Mouse (Mus musculus): Measurements from ENCODE around the gene Igflr1. TPM values are rescaled to one million over a fixed set of nuclear protein-coding genes. Genes with fewer than 3 reads are reported as not detected.
A peak's percentile ranks its signal among the peaks of the same experiment; 100 is the strongest.

The Igflr1 gene
- polyA plus RNA-seq, 1 experiment from 2014 or later = 4.1 TPM

DNA sequence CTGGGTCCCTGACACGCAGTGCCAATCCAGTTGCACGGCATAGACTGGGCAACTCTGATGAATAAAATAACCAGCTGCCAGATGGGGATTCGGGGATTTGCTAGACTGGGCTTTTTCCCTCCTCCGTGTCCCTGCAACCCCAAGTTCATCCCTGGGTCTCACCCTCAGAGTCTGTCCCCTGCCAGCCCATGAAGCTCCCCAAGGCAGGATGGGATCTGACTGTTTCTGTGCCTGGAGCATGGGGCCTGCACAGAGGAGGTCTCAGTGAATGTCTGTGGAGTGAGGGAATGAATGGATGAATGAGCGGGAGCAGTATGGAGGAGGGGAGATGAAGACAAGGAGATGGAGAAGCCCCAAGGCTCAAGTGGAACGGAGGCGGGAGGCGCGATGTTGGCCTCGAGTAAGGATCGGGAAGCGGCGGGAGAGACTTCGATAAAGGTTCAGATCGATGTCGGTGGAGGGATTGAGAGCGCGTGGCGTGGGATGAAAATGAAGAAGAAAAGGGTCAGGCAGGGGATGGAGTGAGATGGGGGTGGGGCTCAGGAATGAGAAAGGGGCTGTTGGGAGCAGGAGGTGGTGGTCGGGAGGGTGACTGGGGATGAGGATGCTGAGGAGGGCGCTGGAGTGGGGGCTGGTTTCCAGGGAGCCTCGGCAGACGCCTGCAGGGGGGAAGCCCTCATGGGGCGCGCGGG lies 31.1 kb upstream of the Igflr1 start:
- peak overlapping the region; percentile 80 for H3K27ac ChIP-seq
- H3K36me3 ChIP-seq = peaks cover 43% of the 10 kb centered on the region
- 7% methylated on average over 24 of the region's 26 CpGs for WGBS
- peak overlapping the region; percentile 81 for H3K4me2 ChIP-seq (replicated peaks)
- peak overlapping the region; percentile 70 for H3K4me3 ChIP-seq
- H3K27me3 ChIP-seq = no peaks in the 10 kb centered on the region; the same call in 1 of the 2 replicates
- peaks cover 34% of the 10 kb centered on the region for H3K4me1 ChIP-seq
- H3K9ac ChIP-seq = peak overlapping the region; percentile 78
- H3K9me3 ChIP-seq = no peaks in the 10 kb centered on the region
- peak; percentile 24 for ATAC-seq (ENCODE audit: insufficient number of reproducible peaks, insufficient read depth, low FRiP score, low TSS enrichment)

DNA sequence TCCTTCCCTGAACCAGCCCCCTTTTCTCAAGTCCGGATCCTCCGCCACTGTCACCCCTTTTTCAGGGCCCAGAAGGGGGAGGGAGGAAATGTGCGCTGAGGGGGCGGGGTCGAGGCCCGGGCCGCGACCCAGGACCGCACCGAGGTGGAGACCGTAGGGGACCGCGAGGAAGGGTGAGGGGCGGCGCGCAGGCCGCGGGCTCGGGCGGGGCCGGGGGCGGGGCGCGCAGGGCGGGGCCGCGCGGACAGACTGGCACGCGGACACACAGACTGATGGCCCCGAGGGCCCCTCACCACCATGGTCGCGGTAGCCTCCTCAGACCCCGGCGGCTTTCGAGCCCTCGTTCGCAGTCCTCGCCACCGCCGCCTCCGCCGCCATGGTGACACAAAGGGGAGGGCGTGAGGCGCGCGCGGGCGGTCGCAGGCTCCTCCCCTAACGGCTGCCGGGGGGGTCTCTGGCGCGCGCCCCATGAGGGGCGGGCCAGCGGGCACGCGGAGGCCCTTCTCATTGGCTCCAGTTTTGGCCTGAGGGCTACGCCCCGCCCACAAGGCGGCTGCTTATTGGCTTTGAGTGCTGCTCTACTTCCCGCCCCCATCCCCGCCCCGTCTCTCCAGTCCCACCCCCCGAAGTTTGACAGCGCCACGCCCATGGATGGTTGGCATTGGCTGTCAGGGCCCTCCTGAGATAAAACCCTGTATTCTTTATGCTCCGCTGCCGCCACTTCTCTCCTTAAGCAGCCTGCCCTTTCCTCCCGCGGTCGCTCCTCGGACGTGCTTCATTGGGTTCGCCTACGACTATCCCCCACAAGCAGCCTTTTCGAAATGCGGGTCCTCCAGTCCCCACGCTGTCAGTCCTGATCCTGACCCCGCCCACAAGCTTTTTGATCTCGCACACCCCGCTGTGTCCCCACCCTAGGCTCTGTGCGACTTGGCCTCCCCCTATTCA lies 30.3 kb upstream of the Igflr1 start, which contains the start of gene Arhgap33:
Gene Arhgap33, minus strand, starts transcription at position 428 of the 945 bp plus-strand sequence.
- Histone ChIP-seq H3K27ac (peak within 1 kb of the TSS; percentile 80), H3K4me1 (peaks cover 34% of the 10 kb centered on the region), H3K36me3 (peaks cover 43% of the 10 kb centered on the region), H3K9me3 (no peaks in the 10 kb centered on the region), H3K4me2 (replicated peaks) (peak within 1 kb of the TSS; percentile 81), H3K27me3 (no peaks in the 10 kb centered on the region; the same call in 1 of the 2 replicates), H3K9ac (peak within 1 kb of the TSS; percentile 78), H3K4me3 (peak within 1 kb of the TSS; percentile 70)
- under 1% methylated on average over 72 of the region's 84 CpGs for WGBS
- peak; percentile 79 for ATAC-seq (ENCODE audit: insufficient number of reproducible peaks, insufficient read depth, low FRiP score, low TSS enrichment)

DNA sequence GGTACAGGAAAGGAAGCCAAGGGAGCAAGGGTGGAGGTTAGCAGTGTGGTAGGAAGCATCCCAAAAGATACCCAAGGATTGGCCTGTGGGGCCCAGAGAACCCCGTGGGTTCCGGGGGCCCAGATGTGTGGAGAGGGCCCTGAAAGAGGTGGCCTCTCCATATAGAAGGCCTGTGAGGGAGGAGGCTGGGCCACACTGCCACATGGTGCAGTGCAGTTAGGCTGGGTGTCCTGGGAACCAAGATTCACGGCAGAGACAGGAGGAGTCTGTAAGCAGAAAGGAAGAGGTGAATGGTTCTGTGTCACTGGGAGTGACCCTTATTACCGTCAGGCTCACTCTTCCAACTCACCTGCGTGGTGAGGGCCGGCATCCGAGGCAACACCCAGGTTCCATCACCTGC lies 24.7 kb upstream of the Igflr1 start:
- Histone ChIP-seq H3K9ac (no peak overlapping the region), H3K27ac (no peak overlapping the region), H3K36me3 (peaks cover 45% of the 10 kb centered on the region), H3K4me1 (peaks cover under 1% of the 10 kb centered on the region; the same call in 1 of the 2 replicates), H3K4me2 (replicated peaks) (no peak overlapping the region), H3K27me3 (no peaks in the 10 kb centered on the region), H3K4me3 (no peak overlapping the region), H3K9me3 (no peaks in the 10 kb centered on the region)
- ATAC-seq (ENCODE audit: insufficient number of reproducible peaks, insufficient read depth, low FRiP score, low TSS enrichment) = peak; percentile 54; the same call in 1 of the 2 replicates
- 91% methylated on average over 7 of the region's 7 CpGs for WGBS

DNA sequence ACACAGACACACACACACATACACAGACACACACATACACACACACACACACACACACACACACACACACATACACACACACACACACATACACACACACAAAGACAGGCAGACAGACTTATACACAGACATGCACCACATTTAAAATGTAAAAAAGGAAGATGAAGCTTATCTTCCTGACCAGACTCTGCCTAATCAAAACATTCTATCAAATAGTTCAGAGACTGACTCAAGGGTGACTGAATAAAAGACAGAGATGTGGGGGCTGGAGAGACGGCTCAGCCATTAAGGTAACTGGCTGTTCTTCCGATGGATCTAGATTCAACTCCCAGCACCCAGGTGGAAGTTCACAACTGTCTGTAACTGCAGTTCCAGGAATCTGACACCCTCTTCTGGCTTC lies 20.9 kb upstream of the Igflr1 start:
- H3K27me3 ChIP-seq = no peaks in the 10 kb centered on the region

DNA sequence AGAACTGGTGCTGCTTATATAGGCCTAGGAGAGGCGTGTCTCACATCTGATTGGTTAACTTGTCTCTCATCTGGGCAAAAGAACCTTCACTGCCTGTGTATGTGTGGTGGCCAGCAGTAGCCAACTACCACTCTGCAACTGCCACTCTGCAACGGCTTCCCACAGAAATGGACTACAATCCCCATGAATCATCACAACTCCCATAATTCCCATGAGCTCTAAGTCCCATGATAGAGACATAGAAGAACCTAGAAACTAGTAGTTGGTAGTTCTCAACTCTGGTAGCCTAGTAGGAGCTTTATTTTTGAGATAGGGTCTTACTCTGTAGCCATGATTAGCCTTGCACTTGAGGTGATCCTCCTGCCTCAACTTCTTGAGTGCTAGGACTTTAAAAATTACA lies 15.3 kb upstream of the Igflr1 start:
- peaks cover 14% of the 10 kb centered on the region for H3K4me1 ChIP-seq
- no peak for ATAC-seq (ENCODE audit: insufficient number of reproducible peaks, insufficient read depth, low FRiP score, low TSS enrichment)
- 92% methylated on average over 2 of the region's 2 CpGs for WGBS
- H3K9ac ChIP-seq = no peak overlapping the region
- peaks cover 44% of the 10 kb centered on the region for H3K36me3 ChIP-seq
- no peaks in the 10 kb centered on the region for H3K9me3 ChIP-seq
- no peak overlapping the region for H3K4me3 ChIP-seq
- no peak overlapping the region for H3K27ac ChIP-seq
- H3K27me3 ChIP-seq = no peaks in the 10 kb centered on the region
- H3K4me2 ChIP-seq (replicated peaks) = no peak overlapping the region

More for the DNA sequence above, 20.9 kb upstream of the Igflr1 start:
- ATAC-seq (ENCODE audit: insufficient number of reproducible peaks, insufficient read depth, low FRiP score, low TSS enrichment) = no peak
- H3K9ac ChIP-seq = no peak overlapping the region; the same call in 1 of the 2 replicates
- H3K27ac ChIP-seq = no peak overlapping the region
- no peaks in the 10 kb centered on the region for H3K9me3 ChIP-seq
- no peak overlapping the region for H3K4me2 ChIP-seq (replicated peaks)
- H3K4me1 ChIP-seq = no peaks in the 10 kb centered on the region
- peaks cover 69% of the 10 kb centered on the region for H3K36me3 ChIP-seq
- WGBS = 92% methylated on average over 2 of the region's 2 CpGs
- no peak overlapping the region for H3K4me3 ChIP-seq

DNA sequence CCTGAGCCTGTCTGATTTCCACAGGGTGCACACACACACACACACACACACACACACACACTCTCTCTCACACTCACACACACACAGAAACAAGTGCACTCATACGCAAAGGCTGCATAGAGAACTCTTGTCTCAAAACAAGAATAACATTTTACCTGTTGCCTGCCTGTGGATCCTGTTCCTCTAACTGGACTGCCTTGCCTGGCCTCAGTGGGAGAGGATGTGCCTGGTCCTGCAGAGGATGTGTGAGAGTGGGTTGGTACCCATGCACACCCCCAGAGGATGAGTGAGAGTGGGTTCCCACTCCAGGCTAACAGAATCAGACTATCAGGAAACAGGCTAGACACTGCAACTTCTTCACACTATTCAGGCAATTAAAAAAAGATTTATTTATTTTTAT lies 14.6 kb upstream of the Igflr1 start:
- Histone ChIP-seq H3K4me1 (peaks cover 14% of the 10 kb centered on the region), H3K9me3 (no peaks in the 10 kb centered on the region), H3K4me3 (no peak overlapping the region), H3K27ac (no peak overlapping the region), H3K4me2 (replicated peaks) (no peak overlapping the region), H3K9ac (no peak overlapping the region), H3K27me3 (no peaks in the 10 kb centered on the region), H3K36me3 (peaks cover 51% of the 10 kb centered on the region)
- ATAC-seq (ENCODE audit: insufficient number of reproducible peaks, insufficient read depth, low FRiP score, low TSS enrichment) = no peak
- 100% methylated on average over 1 of the region's 1 CpGs for WGBS

DNA sequence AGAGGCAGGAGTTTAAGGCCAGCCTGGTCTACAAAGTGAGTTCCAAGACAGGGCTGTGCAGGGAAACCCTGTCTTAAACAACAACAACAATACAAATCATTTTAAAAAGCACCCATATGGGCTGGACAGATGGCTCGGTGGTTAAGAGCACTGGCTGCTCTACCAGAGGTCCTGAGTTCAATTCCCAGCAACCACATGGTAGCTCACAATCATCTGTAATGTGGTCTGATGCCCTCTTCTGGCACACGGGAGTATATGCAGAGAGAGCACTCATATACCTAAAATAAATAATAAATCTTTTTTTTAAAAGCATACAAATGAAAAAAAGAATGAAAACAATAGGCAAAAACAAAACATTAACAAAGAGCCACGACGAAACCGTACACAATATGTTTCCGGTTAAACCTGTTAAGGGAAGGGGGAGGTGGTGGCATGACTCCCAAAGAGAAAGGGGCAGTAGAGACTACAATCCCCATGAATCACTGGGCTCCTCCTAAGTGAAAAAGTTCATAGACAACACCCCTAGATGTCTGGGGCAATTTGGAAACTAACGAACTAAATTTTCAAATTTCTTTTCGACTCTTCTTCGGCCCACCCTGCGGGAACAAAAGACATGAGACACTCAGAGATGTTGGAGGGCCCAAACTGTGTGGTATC lies 13.7 kb upstream of the Igflr1 start:
- Histone ChIP-seq H3K9me3 (no peaks in the 10 kb centered on the region), H3K4me1 (peaks cover 14% of the 10 kb centered on the region), H3K27ac (peak overlapping the region; percentile 97), H3K4me3 (peak overlapping the region; percentile 66), H3K27me3 (no peaks in the 10 kb centered on the region), H3K36me3 (peaks cover 47% of the 10 kb centered on the region), H3K4me2 (replicated peaks) (peak overlapping the region; percentile 88), H3K9ac (peak overlapping the region; percentile 65)
- WGBS = 3% methylated on average over 10 of the region's 10 CpGs
- peak; percentile 67 for ATAC-seq (ENCODE audit: insufficient number of reproducible peaks, insufficient read depth, low FRiP score, low TSS enrichment)

DNA sequence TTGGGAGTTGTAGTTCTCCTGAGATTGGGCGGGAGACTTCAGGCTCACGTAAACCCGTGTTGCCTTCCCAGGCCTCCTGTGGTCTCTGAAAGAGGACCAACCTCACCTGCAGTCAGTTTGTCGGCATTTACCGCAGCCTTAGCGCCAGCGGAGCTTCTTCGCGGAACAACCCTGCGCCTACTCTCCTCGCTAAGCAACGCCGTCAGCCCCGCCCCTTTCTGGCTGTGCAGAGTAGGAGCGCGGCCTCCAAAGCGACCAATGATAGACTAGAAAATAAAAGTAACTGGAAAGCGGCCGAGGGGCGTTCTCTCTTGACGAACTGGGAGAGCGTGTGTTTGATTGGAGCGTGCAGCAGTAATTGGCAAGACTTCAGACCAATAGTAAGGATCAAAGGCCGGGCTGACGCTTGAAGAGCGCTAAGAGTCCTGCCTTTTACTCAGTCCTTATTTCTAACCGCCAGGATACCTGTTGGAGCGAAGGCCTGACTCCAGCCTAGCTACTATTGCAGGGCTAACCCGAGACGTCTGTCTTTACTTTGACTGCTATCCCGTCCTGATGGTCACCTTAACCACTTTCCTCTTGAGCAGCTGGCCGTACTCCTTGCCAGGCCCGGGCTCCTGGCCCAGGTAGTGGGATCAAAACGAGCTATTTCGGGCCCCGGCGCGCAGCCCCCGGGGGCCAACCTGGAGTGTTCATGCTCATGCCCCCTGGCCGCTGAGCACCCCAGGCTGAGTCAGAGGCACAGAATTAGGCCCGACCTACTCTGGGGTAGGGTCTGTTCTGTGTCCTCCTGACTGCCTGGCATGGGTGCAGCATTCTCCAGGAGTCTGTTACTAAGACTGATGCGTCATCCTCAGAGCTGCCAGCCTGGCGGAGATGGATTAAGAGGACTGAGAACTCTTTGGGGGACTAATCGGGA lies 12.9 kb upstream of the Igflr1 start, which contains the start of the genes Hspb6 and Proser3:
Gene Hspb6, plus strand, starts transcription at position 77 of the 919 bp plus-strand sequence.
Gene Proser3, minus strand, starts transcription at position 198 of the 919 bp plus-strand sequence.
- under 1% methylated on average over 44 of the region's 44 CpGs for whole genome bisulfite sequencing
- Histone ChIP-seq H3K36me3 (peaks cover 47% of the 10 kb centered on the region), H3K4me1 (peaks cover 14% of the 10 kb centered on the region)

DNA sequence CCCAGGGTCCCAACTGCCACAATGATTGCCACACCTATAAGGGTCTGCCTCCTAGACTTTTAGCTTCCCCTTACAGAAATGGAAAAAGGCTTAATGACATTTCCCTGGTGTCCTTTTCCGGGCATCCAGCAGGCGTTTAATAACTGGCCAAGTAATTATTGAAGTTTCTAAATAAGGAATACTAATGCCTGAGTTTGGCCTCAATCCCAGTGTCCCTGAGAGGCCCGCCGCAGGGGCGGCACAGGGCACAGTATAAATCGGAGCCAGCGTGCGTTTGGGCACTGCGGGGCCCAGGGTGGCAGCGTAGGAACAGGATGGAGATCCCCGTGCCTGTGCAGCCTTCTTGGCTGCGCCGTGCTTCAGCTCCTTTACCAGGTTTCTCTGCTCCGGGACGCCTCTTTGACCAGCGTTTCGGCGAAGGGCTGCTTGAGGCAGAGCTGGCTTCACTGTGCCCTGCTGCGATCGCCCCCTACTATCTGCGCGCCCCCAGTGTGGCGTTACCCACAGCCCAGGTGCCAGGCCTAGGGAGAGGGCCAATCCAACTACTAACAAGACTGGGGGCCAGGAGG lies 12.1 kb upstream of the Igflr1 start:
- Histone ChIP-seq H3K36me3 (peaks cover 40% of the 10 kb centered on the region), H3K9me3 (no peaks in the 10 kb centered on the region), H3K9ac (peak overlapping the region; percentile 72), H3K4me2 (replicated peaks) (peak overlapping the region; percentile 88), H3K4me3 (peak overlapping the region; percentile 66), H3K4me1 (peaks cover 14% of the 10 kb centered on the region), H3K27ac (peak overlapping the region; percentile 91), H3K27me3 (no peaks in the 10 kb centered on the region)
- 7% methylated on average over 23 of the region's 23 CpGs for WGBS
- no peak for ATAC-seq (ENCODE audit: insufficient number of reproducible peaks, insufficient read depth, low FRiP score, low TSS enrichment)

More for the DNA sequence above, 12.9 kb upstream of the Igflr1 start, which contains the start of the genes Hspb6 and Proser3:
- no peaks in the 10 kb centered on the region for H3K9me3 ChIP-seq
- H3K27ac ChIP-seq = peak within 1 kb of the TSS; percentile 97
- no peaks in the 10 kb centered on the region for H3K27me3 ChIP-seq
- peak within 1 kb of the TSS; percentile 66 for H3K4me3 ChIP-seq
- H3K4me2 ChIP-seq (replicated peaks) = peak within 1 kb of the TSS; percentile 88
- H3K9ac ChIP-seq = peak within 1 kb of the TSS; percentile 72
- peak; percentile 94 for ATAC-seq (ENCODE audit: insufficient number of reproducible peaks, insufficient read depth, low FRiP score, low TSS enrichment)

Data from embryonic facial prominence, embryonic 12.5 days (tissue).